Mouse (Mus musculus) myocyte (in vitro differentiated cells): Measurements from ENCODE around the gene Loxl4. TPM values are rescaled to one million over a fixed set of nuclear protein-coding genes. Genes with fewer than 3 reads are reported as not detected.

Source experiments
- H3K27me3 ChIP-seq: one replicate; pipeline ENCODE4 v1.6.1; 2011; ENCODE audit not compliant: control insufficient read depth, insufficient read depth, insufficient read length
- H3K36me3 ChIP-seq: one replicate; pipeline ENCODE4 v1.6.1; 2011; ENCODE audit not compliant: control insufficient read depth, insufficient read depth
- H3K4me2 ChIP-seq: one replicate; pipeline ENCODE4 v1.6.1; 2011; ENCODE audit warnings: low read depth, control low read depth
- H3K4me3 ChIP-seq: one replicate; pipeline ENCODE4 v1.5.1; 2011; ENCODE audit warnings: mild to moderate bottlenecking, control low read depth, moderate library complexity
- H3K79me2 ChIP-seq: one replicate; pipeline ENCODE4 v1.6.1; 2011; ENCODE audit not compliant: control insufficient read depth, insufficient read depth
- H3ac ChIP-seq: one replicate; pipeline ENCODE4 v1.6.1; 2011; ENCODE audit not compliant: control insufficient read depth, insufficient read length
- CEBPB ChIP-seq: IDR thresholded peaks from 2 replicates; pipeline ENCODE4 v1.6.1; 2011; ENCODE audit warnings: mild to moderate bottlenecking, moderate library complexity; ENCODE audit not compliant: poor library complexity, insufficient read depth, severe bottlenecking
- E2F4 ChIP-seq: IDR thresholded peaks from one replicate; pipeline ENCODE4 v1.6.1; 2011; ENCODE audit warnings: mild to moderate bottlenecking, control low read depth, moderate library complexity; ENCODE audit not compliant: insufficient read depth
- MAX ChIP-seq: IDR thresholded peaks from one replicate; pipeline ENCODE4 v1.6.1; 2011; ENCODE audit warnings: low read depth, mild to moderate bottlenecking, control low read depth
- MYOD1 ChIP-seq, 3 experiments: IDR thresholded peaks; one replicate each; pipeline ENCODE4 v1.6.1; 2011; ENCODE audit warnings: control low read depth in 2 of 3, low read depth in 2 of 3, mild to moderate bottlenecking in 2 of 3, moderate library complexity in 1 of 3; ENCODE audit not compliant: insufficient read length in 2 of 3, control insufficient read depth in 1 of 3
- MYOG ChIP-seq, 3 experiments: IDR thresholded peaks; one replicate each; pipeline ENCODE4 v1.6.1; 2011; ENCODE audit warnings: control low read depth in 2 of 3, low read depth in 2 of 3, mild to moderate bottlenecking in 2 of 3; ENCODE audit not compliant: insufficient read length in 2 of 3, control insufficient read depth in 1 of 3, insufficient read depth in 1 of 3
- POLR2A ChIP-seq: IDR thresholded peaks from one replicate; pipeline ENCODE4 v1.6.1; 2011; ENCODE audit warnings: low read depth, mild to moderate bottlenecking, control low read depth, moderate library complexity; ENCODE audit not compliant: insufficient read length
- POLR2AphosphoS2 ChIP-seq: IDR thresholded peaks from one replicate; pipeline ENCODE4 v1.6.1; 2011; ENCODE audit warnings: low read depth, control low read depth; ENCODE audit not compliant: insufficient read length
- REST ChIP-seq: IDR thresholded peaks from one replicate; pipeline ENCODE4 v1.6.1; 2011; ENCODE audit warnings: mild to moderate bottlenecking, control low read depth, moderate library complexity; ENCODE audit not compliant: insufficient read depth, insufficient read length
- SRF ChIP-seq: IDR thresholded peaks from one replicate; pipeline ENCODE4 v1.6.1; 2011; ENCODE audit warnings: low read depth; ENCODE audit not compliant: control insufficient read depth, insufficient read length
- TCF12 ChIP-seq: IDR thresholded peaks from one replicate; pipeline ENCODE4 v1.6.1; 2011; ENCODE audit warnings: mild to moderate bottlenecking, control low read depth; ENCODE audit not compliant: poor library complexity, insufficient read depth, severe bottlenecking
- TCF3 ChIP-seq: IDR thresholded peaks from one replicate; pipeline ENCODE4 v1.6.1; 2011; ENCODE audit warnings: low read depth, control low read depth; ENCODE audit not compliant: insufficient read length
- USF1 ChIP-seq: IDR thresholded peaks from one replicate; pipeline ENCODE4 v1.6.1; 2011; ENCODE audit warnings: low read depth, mild to moderate bottlenecking, control low read depth, moderate library complexity
- polyA plus RNA-seq: library from polyadenylated mRNA; unstranded; fragments of >200 nt; fragmentation: generic; extraction: Trizol; gene quantifications from one replicate; pipeline ENCODE4 v1.2.1, GENCODE M21; 2012; ENCODE audit warnings: missing spikeins

The Loxl4 gene
- polyA plus RNA-seq, 1 experiment, result 4.9 TPM

DNA sequence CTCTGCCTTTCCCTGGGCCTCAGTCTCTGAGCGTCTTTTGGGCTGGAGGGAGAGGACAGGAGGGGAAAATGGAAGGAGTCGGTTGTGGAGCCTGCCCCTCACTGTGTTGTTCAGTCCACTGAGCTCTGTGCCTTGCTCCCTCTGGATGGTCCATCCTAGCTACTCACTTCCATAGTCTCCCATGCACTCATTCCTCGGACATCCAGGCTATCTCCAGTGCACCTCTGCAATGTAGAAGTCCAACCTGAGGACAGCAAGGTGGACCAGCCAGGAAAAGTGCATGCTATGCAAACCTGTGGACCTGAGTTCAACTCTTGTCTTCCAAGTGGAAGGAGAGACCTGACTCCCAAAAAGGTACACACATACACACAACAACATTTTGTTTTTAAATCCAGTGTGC, 12.0 kb downstream of the Loxl4 start:
- Histone ChIP-seq H3K4me2 (no peak overlapping the region), H3K36me3 (no peaks in the 10 kb centered on the region), H3ac (no peak overlapping the region), H3K79me2 (no peaks in the 10 kb centered on the region), H3K27me3 (no peaks in the 10 kb centered on the region), H3K4me3 (no peak overlapping the region)
- TF ChIP-seq POLR2AphosphoS2, result no peak
- TF ChIP-seq CEBPB, result no peak
- no peak for TF ChIP-seq USF1
- TF ChIP-seq MAX, result no peak
- no peak for TF ChIP-seq SRF
- TF ChIP-seq POLR2A, result no peak
- no peak for TF ChIP-seq MYOG (IDR thresholded peaks at IDR 0.05; ENCODE audit: control insufficient read depth in 1 of 3, insufficient read depth in 1 of 3, insufficient read length in 2 of 3, low read depth in 2 of 3)
- TF ChIP-seq TCF12, result no peak
- TF ChIP-seq MYOD1 (IDR thresholded peaks at IDR 0.05; ENCODE audit: control insufficient read depth in 1 of 3, insufficient read length in 2 of 3, low read depth in 2 of 3), result no peak
- TF ChIP-seq E2F4, result no peak
- no peak for TF ChIP-seq TCF3
- TF ChIP-seq REST, result no peak

DNA sequence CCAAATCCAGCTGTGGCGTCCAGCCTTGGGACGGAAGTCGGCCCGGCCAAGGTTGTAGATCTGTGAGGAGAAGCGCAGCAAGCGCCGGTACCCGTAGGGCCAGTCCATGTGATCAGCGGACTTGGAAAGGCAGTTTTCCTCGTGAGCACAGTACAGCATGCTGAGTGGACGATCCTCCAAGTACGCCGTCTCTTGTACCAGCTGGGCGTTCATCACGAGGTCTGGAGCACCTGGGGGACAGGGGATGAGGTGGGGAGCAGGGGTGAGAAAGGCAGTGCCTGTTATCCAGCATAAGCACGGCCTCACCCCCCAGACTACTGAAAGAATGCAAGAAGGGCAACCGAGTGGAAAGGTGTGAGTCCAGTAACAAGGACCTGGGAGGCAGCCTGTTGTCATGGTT, 12.7 kb downstream of the Loxl4 start:
- TF ChIP-seq REST (no peak), TCF12 (no peak), MYOG (IDR thresholded peaks at IDR 0.05; ENCODE audit: control insufficient read depth in 1 of 3, insufficient read depth in 1 of 3, insufficient read length in 2 of 3, low read depth in 2 of 3) (no peak), MAX (no peak), POLR2AphosphoS2 (no peak), E2F4 (no peak), MYOD1 (IDR thresholded peaks at IDR 0.05; ENCODE audit: control insufficient read depth in 1 of 3, insufficient read length in 2 of 3, low read depth in 2 of 3) (no peak), USF1 (no peak), CEBPB (no peak), SRF (no peak), TCF3 (no peak), POLR2A (no peak)
- H3K36me3 ChIP-seq, result no peaks in the 10 kb centered on the region
- no peak overlapping the region for H3K4me2 ChIP-seq
- no peaks in the 10 kb centered on the region for H3K79me2 ChIP-seq
- no peak overlapping the region for H3K4me3 ChIP-seq
- H3ac ChIP-seq, result no peak overlapping the region
- no peaks in the 10 kb centered on the region for H3K27me3 ChIP-seq

DNA sequence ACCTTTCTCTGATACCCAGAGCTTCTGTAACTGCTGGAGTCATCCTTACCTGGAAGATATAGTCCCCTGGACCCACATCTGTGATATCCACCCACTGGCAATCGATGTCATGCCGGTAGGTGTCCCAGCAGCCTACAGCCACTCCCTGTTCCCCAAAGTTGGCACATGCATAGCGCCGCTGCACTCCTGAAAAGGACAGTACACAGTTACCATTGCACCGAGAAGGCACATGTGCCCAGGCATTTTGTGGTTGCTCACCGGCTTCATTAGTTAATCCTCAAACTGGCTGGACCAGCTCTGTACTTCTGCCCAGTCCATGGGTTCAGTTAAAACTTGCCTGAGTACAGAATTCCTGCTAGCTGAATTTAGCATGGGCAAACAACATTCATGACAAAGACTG, 14.7 kb downstream of the Loxl4 start:
- Histone ChIP-seq H3K36me3 (peaks cover 9% of the 10 kb centered on the region), H3K79me2 (no peaks in the 10 kb centered on the region), H3K4me2 (no peak overlapping the region), H3K27me3 (no peaks in the 10 kb centered on the region), H3K4me3 (no peak overlapping the region), H3ac (no peak overlapping the region)
- TF ChIP-seq E2F4, result no peak
- no peak for TF ChIP-seq POLR2A
- TF ChIP-seq POLR2AphosphoS2, result no peak
- TF ChIP-seq USF1, result no peak
- TF ChIP-seq SRF, result no peak
- TF ChIP-seq REST, result no peak
- no peak for TF ChIP-seq TCF3
- no peak for TF ChIP-seq TCF12
- no peak for TF ChIP-seq MYOD1 (IDR thresholded peaks at IDR 0.05; ENCODE audit: control insufficient read depth in 1 of 3, insufficient read length in 2 of 3, low read depth in 2 of 3)
- TF ChIP-seq MAX, result no peak
- no peak for TF ChIP-seq CEBPB
- TF ChIP-seq MYOG (IDR thresholded peaks at IDR 0.05; ENCODE audit: control insufficient read depth in 1 of 3, insufficient read depth in 1 of 3, insufficient read length in 2 of 3, low read depth in 2 of 3), result no peak

DNA sequence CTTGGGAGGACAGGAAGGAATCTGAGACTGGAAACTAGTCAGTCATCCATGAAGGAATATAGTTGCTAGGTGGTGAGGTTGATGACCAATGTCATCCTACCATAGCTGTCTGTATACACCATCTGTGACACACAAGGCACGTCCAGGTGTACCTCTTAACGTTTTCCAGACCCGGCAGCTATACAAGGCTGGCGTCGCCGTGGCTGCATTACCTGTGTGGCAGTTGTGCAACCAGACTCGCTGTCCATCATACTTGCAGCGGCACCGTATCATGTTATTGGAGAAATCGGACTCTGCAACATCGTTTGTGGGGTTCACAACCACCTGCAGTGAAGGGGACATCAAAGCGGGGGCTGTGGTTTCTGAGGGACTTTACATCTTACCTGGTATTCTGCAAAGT, 15.3 kb downstream of the Loxl4 start:
- H3K36me3 ChIP-seq, result peaks cover 9% of the 10 kb centered on the region
- H3K27me3 ChIP-seq, result no peaks in the 10 kb centered on the region
- no peaks in the 10 kb centered on the region for H3K79me2 ChIP-seq
- no peak overlapping the region for H3K4me2 ChIP-seq
- H3ac ChIP-seq, result no peak overlapping the region
- TF ChIP-seq POLR2A (no peak), SRF (no peak), USF1 (no peak), TCF12 (no peak), MAX (no peak), REST (no peak), CEBPB (no peak)
- H3K4me3 ChIP-seq, result no peak overlapping the region
